Mouse (Mus musculus) limb, embryonic 10.5 days (tissue): ENCODE data around the gene Nfe2l1. TPM values are rescaled to one million over a fixed set of nuclear protein-coding genes. Genes with fewer than 3 reads are reported as not detected.

ENCODE experiments used
- DNase-seq: peaks from one replicate; pipeline ENCODE4 v3.0.0-alpha.2; 2017; ENCODE audit warnings: low spot score
- H3K27ac ChIP-seq: fragments of 300-500 bp; sonication (generic); 2 replicates; pipeline ENCODE4 v1.5.1; 2016; ENCODE audit warnings: mild to moderate bottlenecking
- H3K27me3 ChIP-seq: fragments of 300-500 bp; sonication (generic); 2 replicates; pipeline ENCODE4 v1.6.1; 2016; ENCODE audit warnings: low read depth, mild to moderate bottlenecking; ENCODE audit not compliant: poor library complexity, severe bottlenecking
- H3K36me3 ChIP-seq: fragments of 300-500 bp; sonication (generic); 2 replicates; pipeline ENCODE4 v1.6.1; 2016; ENCODE audit warnings: mild to moderate bottlenecking, moderate library complexity
- H3K4me1 ChIP-seq: fragments of 300-500 bp; sonication (generic); 2 replicates; pipeline ENCODE4 v1.6.1; 2016
- H3K4me3 ChIP-seq: fragments of 300-500 bp; sonication (generic); 2 replicates; pipeline ENCODE4 v1.5.1; 2016; ENCODE audit warnings: mild to moderate bottlenecking, moderate library complexity
- H3K9me3 ChIP-seq: fragments of 300-500 bp; sonication (generic); replicated peaks from 2 replicates; pipeline ENCODE4 v1.6.1; 2016; ENCODE audit warnings: mild to moderate bottlenecking
- WGBS: fragments of 180-500 bp; shearing (Covaris S2); methylation state at CpG from one replicate; pipeline ENCODE4 v1.1.7; 2016; 5-methylcytosine and 5-hydroxymethylcytosine counted together
- polyA plus RNA-seq: library from polyadenylated mRNA; unstranded; fragments of >200 nt; fragmentation: Nextera tagmentation; extraction: Ambion mirVana; gene quantifications from 2 replicates; pipeline ENCODE4 v1.2.1, GENCODE M21; 2016

Gene Nfe2l1
- 60.0 and 69.3 TPM in 2 replicates for polyA plus RNA-seq

- Histone ChIP-seq H3K27ac (peak within 1 kb of the TSS; percentile 96), H3K4me1 (peaks cover 47% of the 10 kb centered on the region), H3K36me3 (peaks cover 33% of the 10 kb centered on the region), H3K27me3 (no peaks in the 10 kb centered on the region), H3K9me3 (no peaks in the 10 kb centered on the region), H3K4me3 (peak within 1 kb of the TSS; percentile 81)
- peak; percentile 95 for DNase-seq
- WGBS, result under 1% methylated on average over 51 of the region's 51 CpGs
Observed at GRCm38 (mm10) chr11:96829813-96830538, at the start of gene Nfe2l1. Gene Nfe2l1, minus strand, starts transcription at chr11:96829968.

GRCm38 (mm10) chr11:96879359-96879758 lies 49.6 kb upstream of the Nfe2l1 start:
- H3K4me1 ChIP-seq, result peaks cover 40% of the 10 kb centered on the region
- 54% methylated on average over 7 of the region's 7 CpGs for WGBS
- H3K4me3 ChIP-seq, result no peak overlapping the region
- H3K27ac ChIP-seq, result no peak overlapping the region
- DNase-seq, result no peak
- H3K36me3 ChIP-seq, result no peaks in the 10 kb centered on the region
- H3K9me3 ChIP-seq, result no peaks in the 10 kb centered on the region
- H3K27me3 ChIP-seq, result peaks cover 23% of the 10 kb centered on the region; the same call in 1 of the 2 replicates

- DNase-seq, result no peak
- H3K9me3 ChIP-seq, result no peaks in the 10 kb centered on the region
- peaks cover 24% of the 10 kb centered on the region; the same call in 1 of the 2 replicates for H3K27me3 ChIP-seq
- H3K4me1 ChIP-seq, result peaks cover 40% of the 10 kb centered on the region
- no peaks in the 10 kb centered on the region for H3K36me3 ChIP-seq
- no peak overlapping the region for H3K27ac ChIP-seq
- H3K4me3 ChIP-seq, result no peak overlapping the region
- WGBS, result 75% methylated on average over 3 of the region's 3 CpGs
Observed at GRCm38 (mm10) chr11:96878715-96879114, 48.9 kb upstream of the Nfe2l1 start.

GRCm38 (mm10) chr11:96877071-96877470 lies 47.3 kb upstream of the Nfe2l1 start:
- peaks cover 55% of the 10 kb centered on the region for H3K4me1 ChIP-seq
- WGBS, result 44% methylated on average over 4 of the region's 4 CpGs
- H3K36me3 ChIP-seq, result no peaks in the 10 kb centered on the region
- peak overlapping the region; percentile 78 for H3K27ac ChIP-seq
- H3K9me3 ChIP-seq, result no peaks in the 10 kb centered on the region
- DNase-seq, result no peak
- peaks cover 26% of the 10 kb centered on the region; the same call in 1 of the 2 replicates for H3K27me3 ChIP-seq
- peak overlapping the region; percentile 51; the same call in 1 of the 2 replicates for H3K4me3 ChIP-seq

- Histone ChIP-seq H3K9me3 (no peaks in the 10 kb centered on the region), H3K27ac (peak overlapping the region; percentile 78), H3K27me3 (peaks cover 26% of the 10 kb centered on the region; the same call in 1 of the 2 replicates), H3K4me1 (peaks cover 55% of the 10 kb centered on the region), H3K36me3 (no peaks in the 10 kb centered on the region), H3K4me3 (peak overlapping the region; percentile 51)
- peak; percentile 52 for DNase-seq
- 3% methylated on average over 13 of the region's 13 CpGs for whole genome bisulfite sequencing
Observed at GRCm38 (mm10) chr11:96876300-96877040, 46.7 kb upstream of the Nfe2l1 start.

- H3K36me3 ChIP-seq, result no peaks in the 10 kb centered on the region
- peaks cover 26% of the 10 kb centered on the region; the same call in 1 of the 2 replicates for H3K27me3 ChIP-seq
- H3K4me1 ChIP-seq, result peaks cover 55% of the 10 kb centered on the region
- 0% methylated on average over 35 of the region's 35 CpGs for WGBS
- H3K4me3 ChIP-seq, result peak overlapping the region; percentile 51
- no peaks in the 10 kb centered on the region for H3K9me3 ChIP-seq
- H3K27ac ChIP-seq, result peak overlapping the region; percentile 78
- peak; percentile 90 for DNase-seq
Observed at GRCm38 (mm10) chr11:96875745-96876144, 46.0 kb upstream of the Nfe2l1 start.

- H3K36me3 ChIP-seq, result no peaks in the 10 kb centered on the region
- 15% methylated on average over 4 of the region's 4 CpGs for WGBS
- peaks cover 26% of the 10 kb centered on the region; the same call in 1 of the 2 replicates for H3K27me3 ChIP-seq
- peaks cover 55% of the 10 kb centered on the region for H3K4me1 ChIP-seq
- peak overlapping the region; percentile 78 for H3K27ac ChIP-seq
- no peak for DNase-seq
- H3K4me3 ChIP-seq, result peak overlapping the region; percentile 51
- no peaks in the 10 kb centered on the region for H3K9me3 ChIP-seq
Observed at GRCm38 (mm10) chr11:96875270-96875669, 45.5 kb upstream of the Nfe2l1 start.

GRCm38 (mm10) chr11:96873601-96874140 lies 43.9 kb upstream of the Nfe2l1 start:
- H3K9me3 ChIP-seq, result no peaks in the 10 kb centered on the region
- peaks cover 26% of the 10 kb centered on the region; the same call in 1 of the 2 replicates for H3K27me3 ChIP-seq
- 12% methylated on average over 11 of the region's 11 CpGs for WGBS
- DNase-seq, result peak; percentile 54
- peak overlapping the region; percentile 86 for H3K27ac ChIP-seq
- H3K4me1 ChIP-seq, result peaks cover 52% of the 10 kb centered on the region
- no peaks in the 10 kb centered on the region for H3K36me3 ChIP-seq
- H3K4me3 ChIP-seq, result no peak overlapping the region

GRCm38 (mm10) chr11:96872441-96873379 lies 42.9 kb upstream of the Nfe2l1 start:
- Histone ChIP-seq H3K4me1 (peaks cover 52% of the 10 kb centered on the region), H3K4me3 (peak overlapping the region; percentile 30), H3K36me3 (no peaks in the 10 kb centered on the region), H3K9me3 (no peaks in the 10 kb centered on the region), H3K27ac (peak overlapping the region; percentile 86), H3K27me3 (peaks cover 20% of the 10 kb centered on the region; the same call in 1 of the 2 replicates)
- DNase-seq, result peak; percentile 63
- 8% methylated on average over 24 of the region's 24 CpGs for WGBS

- no peaks in the 10 kb centered on the region for H3K36me3 ChIP-seq
- no peaks in the 10 kb centered on the region for H3K9me3 ChIP-seq
- peaks cover 23% of the 10 kb centered on the region for H3K4me1 ChIP-seq
- H3K4me3 ChIP-seq, result no peak overlapping the region
- H3K27ac ChIP-seq, result no peak overlapping the region
- 16% methylated on average over 5 of the region's 5 CpGs for WGBS
- peaks cover 14% of the 10 kb centered on the region for H3K27me3 ChIP-seq
- peak; percentile 82 for DNase-seq
Observed at GRCm38 (mm10) chr11:96867149-96867548, 37.4 kb upstream of the Nfe2l1 start.

GRCm38 (mm10) chr11:96863206-96863995 lies 33.6 kb upstream of the Nfe2l1 start:
- peaks cover 37% of the 10 kb centered on the region for H3K4me1 ChIP-seq
- WGBS, result 21% methylated on average over 26 of the region's 26 CpGs
- H3K36me3 ChIP-seq, result no peaks in the 10 kb centered on the region
- H3K9me3 ChIP-seq, result no peaks in the 10 kb centered on the region
- peak; percentile 59 for DNase-seq
- H3K27me3 ChIP-seq, result peaks cover 14% of the 10 kb centered on the region
- H3K4me3 ChIP-seq, result peak overlapping the region; percentile 33
- H3K27ac ChIP-seq, result 0 out of 2 replicates have a peak overlapping the region, but pooled peaks have one; percentile 26
